Mouse (Mus musculus) liver, embryonic 13.5 days (tissue): ENCODE measurements around the gene Sestd1. TPM values are rescaled to one million over a fixed set of nuclear protein-coding genes. Genes with fewer than 3 reads are reported as not detected.
A peak's percentile ranks its signal among the peaks of the same experiment; 100 is the strongest.

Experiments used
- ATAC-seq: fragments of 200-750 bp; cut with Nextera tagmentation; 2 replicates; pipeline ENCODE4 v1.8.0; 2017; ENCODE audit warnings: low read depth, mild to moderate bottlenecking, moderate number of reproducible peaks, moderate library complexity
- DNase-seq: peaks from one replicate; pipeline ENCODE4 v3.0.0; 2022
- H3K27ac ChIP-seq: fragments of 300-500 bp; sonication (generic); 2 replicates; pipeline ENCODE4 v1.5.1; 2015; ENCODE audit warnings: moderate library complexity, mild to moderate bottlenecking, inconsistent platforms
- H3K27me3 ChIP-seq: fragments of 300-500 bp; sonication (generic); 2 replicates; pipeline ENCODE4 v1.6.1; 2015; ENCODE audit warnings: mild to moderate bottlenecking, inconsistent platforms
- H3K36me3 ChIP-seq: fragments of 300-500 bp; sonication (generic); 2 replicates; pipeline ENCODE4 v1.6.1; 2015; ENCODE audit warnings: mild to moderate bottlenecking, inconsistent platforms
- H3K4me1 ChIP-seq: fragments of 300-500 bp; sonication (generic); replicated peaks from 2 replicates; pipeline ENCODE4 v1.6.1; 2015; ENCODE audit warnings: inconsistent platforms
- H3K4me2 ChIP-seq: fragments of 300-500 bp; sonication (generic); 2 replicates; pipeline ENCODE4 v1.6.1; 2015; ENCODE audit warnings: inconsistent platforms, mild to moderate bottlenecking, moderate library complexity
- H3K4me3 ChIP-seq: fragments of 300-500 bp; sonication (generic); replicated peaks from 2 replicates; pipeline ENCODE4 v1.5.1; 2015; ENCODE audit warnings: mild to moderate bottlenecking, inconsistent platforms
- H3K9ac ChIP-seq: fragments of 300-500 bp; sonication (generic); 2 replicates; pipeline ENCODE4 v1.6.1; 2015; ENCODE audit warnings: mild to moderate bottlenecking, inconsistent platforms
- H3K9me3 ChIP-seq: fragments of 300-500 bp; sonication (generic); replicated peaks from 2 replicates; pipeline ENCODE4 v1.6.1; 2016; ENCODE audit warnings: inconsistent platforms
- WGBS: fragments of 180-500 bp; shearing (Covaris S2); methylation state at CpG from one replicate; pipeline ENCODE4 v1.1.7; 2015; ENCODE audit not compliant: insufficient replicate concordance; 5-methylcytosine and 5-hydroxymethylcytosine counted together
- polyA plus RNA-seq: library from polyadenylated mRNA; unstranded; fragments of >200 nt; fragmentation: Nextera tagmentation; extraction: Ambion mirVana; gene quantifications from 2 replicates; pipeline ENCODE4 v1.2.1, GENCODE M21; 2015

Gene Sestd1
- polyA plus RNA-seq, 1 experiment from 2014 or later, result 0.54 TPM

DNA sequence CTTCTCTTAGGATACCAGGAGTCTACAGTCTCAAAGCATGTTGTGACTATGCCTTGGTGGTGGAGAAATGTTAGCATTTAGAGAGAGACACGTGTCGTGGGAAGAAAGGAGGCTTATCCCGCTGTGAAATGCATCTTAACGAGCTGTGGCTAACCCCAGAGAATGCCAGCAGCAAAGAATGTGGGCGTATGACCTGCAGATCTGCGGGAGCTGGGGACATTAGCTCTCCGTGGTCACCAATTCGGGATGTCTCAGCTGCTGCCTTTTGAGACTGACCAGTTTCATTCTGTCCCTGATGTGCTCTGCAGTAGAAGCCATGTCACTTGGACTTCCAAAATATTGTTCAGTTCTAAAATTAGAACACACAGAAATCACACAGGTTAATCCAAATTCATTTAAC, 93.5 kb downstream of the Sestd1 start:
- DNase-seq (no peak), ATAC-seq (no peak)
- no peak overlapping the region for H3K4me2 ChIP-seq
- H3K9me3 ChIP-seq, result no peaks in the 10 kb centered on the region
- no peaks in the 10 kb centered on the region for H3K27me3 ChIP-seq
- H3K4me3 ChIP-seq, result no peak overlapping the region
- no peak overlapping the region for H3K27ac ChIP-seq
- no peaks in the 10 kb centered on the region for H3K36me3 ChIP-seq
- WGBS, result 67% methylated on average over 8 of the region's 8 CpGs
- no peaks in the 10 kb centered on the region for H3K4me1 ChIP-seq
- H3K9ac ChIP-seq, result no peak overlapping the region

DNA sequence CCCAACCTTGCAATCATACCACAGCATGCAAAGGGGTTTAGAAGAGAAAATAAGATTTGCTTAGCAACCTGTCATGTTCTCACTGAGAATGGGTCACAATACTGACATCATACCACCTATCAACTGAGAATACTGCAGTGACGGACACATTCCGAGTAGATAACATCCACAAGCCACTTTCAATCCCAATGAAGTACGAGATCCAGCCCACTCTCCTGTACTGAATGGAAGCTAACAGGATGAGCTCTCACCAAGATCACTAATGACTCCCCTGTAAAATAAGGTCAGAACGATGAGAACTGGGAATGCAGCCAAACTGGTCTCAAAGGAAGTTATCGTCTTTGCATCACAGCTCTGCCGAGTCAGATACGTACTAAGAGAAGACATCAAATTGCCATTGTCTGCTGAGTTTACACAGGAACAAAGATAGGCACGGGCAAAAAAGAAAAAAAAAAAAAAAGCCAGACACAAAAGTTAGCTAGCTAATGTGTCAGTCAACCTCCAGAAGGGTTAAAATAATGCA, 96.3 kb downstream of the Sestd1 start:
- no peaks in the 10 kb centered on the region for H3K36me3 ChIP-seq
- H3K9me3 ChIP-seq, result no peaks in the 10 kb centered on the region
- no peak for ATAC-seq
- no peak overlapping the region for H3K4me2 ChIP-seq
- H3K27ac ChIP-seq, result no peak overlapping the region
- peaks cover 5% of the 10 kb centered on the region for H3K4me1 ChIP-seq
- 70% methylated on average over 8 of the region's 8 CpGs for WGBS
- DNase-seq, result no peak
- H3K27me3 ChIP-seq, result no peaks in the 10 kb centered on the region
- no peak overlapping the region for H3K9ac ChIP-seq
- H3K4me3 ChIP-seq, result no peak overlapping the region

DNA sequence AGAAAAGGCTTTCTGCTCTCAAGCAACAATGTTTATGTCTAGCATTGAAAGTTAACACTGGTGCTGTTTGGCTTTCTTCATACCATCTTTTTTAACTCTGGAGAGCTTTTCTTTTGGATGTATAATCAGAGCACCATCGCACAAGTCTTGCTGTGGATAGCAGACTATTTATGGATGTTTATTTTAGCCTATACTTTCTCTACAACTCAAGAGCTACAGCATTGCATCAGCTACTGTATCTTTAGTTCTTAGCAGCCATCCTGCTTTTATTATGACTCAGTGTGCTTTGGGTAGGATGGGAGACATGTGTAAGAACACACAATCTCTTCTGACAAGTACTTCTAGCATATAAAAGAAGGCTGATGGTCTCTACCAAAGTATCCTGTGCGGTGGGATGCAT, 96.7 kb downstream of the Sestd1 start:
- DNase-seq, result no peak
- no peaks in the 10 kb centered on the region for H3K9me3 ChIP-seq
- H3K27ac ChIP-seq, result no peak overlapping the region
- H3K4me1 ChIP-seq, result peaks cover 10% of the 10 kb centered on the region
- H3K36me3 ChIP-seq, result no peaks in the 10 kb centered on the region
- H3K4me2 ChIP-seq, result no peak overlapping the region
- H3K27me3 ChIP-seq, result no peaks in the 10 kb centered on the region
- ATAC-seq, result no peak
- no peak overlapping the region for H3K9ac ChIP-seq
- H3K4me3 ChIP-seq, result no peak overlapping the region
- WGBS, result 74% methylated on average over 2 of the region's 2 CpGs

DNA sequence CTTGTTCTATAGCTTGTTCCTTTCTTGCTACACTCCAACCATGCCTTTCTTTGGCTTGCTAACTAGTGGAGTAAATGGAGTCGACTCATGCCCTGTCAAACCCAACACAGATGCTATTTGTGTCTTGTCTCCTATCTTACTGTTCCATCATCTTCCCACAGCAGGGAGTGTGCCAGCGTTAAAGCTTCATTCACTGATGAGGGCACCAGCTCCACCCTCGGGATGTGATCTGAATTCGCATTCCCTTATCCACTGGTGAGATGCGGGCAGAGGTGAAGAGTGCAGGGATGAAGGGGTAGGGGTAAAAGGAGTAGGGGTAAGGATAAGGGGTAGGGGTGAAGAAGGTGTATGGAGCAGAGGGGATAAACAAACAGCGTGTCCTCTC, 97.4 kb downstream of the Sestd1 start:
- H3K9me3 ChIP-seq, result no peaks in the 10 kb centered on the region
- no peak overlapping the region for H3K4me2 ChIP-seq
- H3K4me3 ChIP-seq, result no peak overlapping the region
- ATAC-seq (no peak), DNase-seq (no peak)
- H3K27ac ChIP-seq, result no peak overlapping the region
- 55% methylated on average over 6 of the region's 6 CpGs for WGBS
- no peak overlapping the region for H3K9ac ChIP-seq
- no peaks in the 10 kb centered on the region for H3K27me3 ChIP-seq
- H3K4me1 ChIP-seq, result peaks cover 16% of the 10 kb centered on the region
- H3K36me3 ChIP-seq, result no peaks in the 10 kb centered on the region

DNA sequence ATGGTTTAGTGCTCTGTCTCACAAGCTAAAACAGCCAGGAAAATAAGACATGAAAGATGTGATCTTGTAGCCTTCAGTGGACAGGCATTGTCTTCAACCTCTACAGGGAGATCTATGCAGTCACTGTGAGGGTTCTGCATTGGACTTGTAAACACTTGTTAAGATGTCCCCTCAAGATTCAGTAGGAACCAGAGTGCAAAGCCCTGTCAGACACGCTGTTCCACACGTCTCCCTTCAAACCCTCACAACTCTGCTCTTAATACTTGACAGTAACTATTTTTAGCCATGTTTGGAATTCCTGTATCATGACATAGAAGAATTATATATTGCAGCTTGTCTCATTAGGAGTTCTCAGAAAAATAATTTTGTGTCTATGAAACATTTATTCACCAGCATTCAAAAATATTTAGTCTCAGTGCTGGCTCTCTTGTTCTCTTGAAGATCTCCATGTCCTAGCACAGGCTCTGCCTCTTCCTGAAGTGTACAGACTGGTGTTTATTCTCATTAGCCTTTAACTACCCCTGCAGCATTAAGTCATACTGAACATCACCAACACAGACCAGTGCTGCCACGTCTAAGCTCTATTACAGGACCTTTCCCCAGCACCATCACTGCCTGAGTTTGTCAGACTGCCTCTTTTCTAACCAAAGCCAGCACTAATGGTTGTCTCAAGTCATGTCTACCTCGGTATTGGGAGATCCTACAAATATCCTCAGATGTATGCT, 98.0 kb downstream of the Sestd1 start:
- no peaks in the 10 kb centered on the region for H3K36me3 ChIP-seq
- peaks cover 22% of the 10 kb centered on the region for H3K4me1 ChIP-seq
- H3K27me3 ChIP-seq, result no peaks in the 10 kb centered on the region
- ATAC-seq (no peak), DNase-seq (no peak)
- no peak overlapping the region for H3K4me3 ChIP-seq
- no peak overlapping the region for H3K4me2 ChIP-seq
- no peak overlapping the region for H3K27ac ChIP-seq
- WGBS, result 54% methylated on average over 4 of the region's 4 CpGs
- no peak overlapping the region for H3K9ac ChIP-seq
- H3K9me3 ChIP-seq, result no peaks in the 10 kb centered on the region

DNA sequence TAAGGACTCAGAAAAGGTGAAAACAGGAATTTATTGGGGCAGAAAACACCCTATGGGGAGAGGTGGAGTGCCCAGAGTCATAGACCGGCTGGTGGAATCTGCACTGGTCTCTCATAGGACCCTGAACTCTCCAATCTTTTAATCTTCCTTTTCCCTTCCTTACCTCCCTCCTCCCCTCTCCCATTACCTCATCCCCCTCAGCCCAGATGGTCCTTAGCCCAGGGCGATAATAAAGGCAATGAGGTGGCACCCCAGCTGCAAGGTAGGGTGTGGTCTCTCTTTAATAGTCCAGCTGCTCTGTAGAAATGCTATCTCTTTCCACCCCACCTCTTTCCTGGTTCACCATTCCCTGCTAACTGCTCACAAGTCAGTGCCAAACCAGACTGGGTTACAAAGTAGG, 102.9 kb downstream of the Sestd1 start:
- Histone ChIP-seq H3K27me3 (no peaks in the 10 kb centered on the region), H3K4me1 (peaks cover 54% of the 10 kb centered on the region), H3K4me2 (peak overlapping the region; percentile 50), H3K9me3 (no peaks in the 10 kb centered on the region), H3K9ac (peak overlapping the region; percentile 36), H3K4me3 (no peak overlapping the region), H3K27ac (peak overlapping the region; percentile 81), H3K36me3 (no peaks in the 10 kb centered on the region)
- ATAC-seq (peak; percentile 93), DNase-seq (peak; percentile 78)
- WGBS, result 29% methylated on average over 2 of the region's 2 CpGs

DNA sequence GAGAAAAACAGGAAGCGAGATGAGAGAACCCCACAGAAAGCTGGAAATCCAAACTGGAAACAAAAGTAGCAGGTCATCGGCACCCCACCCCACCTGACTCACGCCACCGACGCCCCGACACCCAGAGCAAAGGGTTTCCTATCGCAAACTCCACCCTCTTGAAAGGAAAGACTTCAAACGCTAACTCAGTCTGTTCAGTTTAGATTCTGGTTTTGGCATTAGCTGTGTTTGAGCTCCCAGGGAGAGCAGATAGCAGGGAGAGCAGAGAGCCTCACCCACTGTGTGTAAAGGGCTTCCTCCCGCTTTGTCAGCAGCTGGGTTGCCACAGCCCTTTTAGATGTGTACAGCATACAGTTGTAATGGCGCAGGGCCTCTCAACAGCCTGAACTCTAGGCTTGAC, 104.0 kb downstream of the Sestd1 start:
- H3K4me2 ChIP-seq, result peak overlapping the region; percentile 50

DNA sequence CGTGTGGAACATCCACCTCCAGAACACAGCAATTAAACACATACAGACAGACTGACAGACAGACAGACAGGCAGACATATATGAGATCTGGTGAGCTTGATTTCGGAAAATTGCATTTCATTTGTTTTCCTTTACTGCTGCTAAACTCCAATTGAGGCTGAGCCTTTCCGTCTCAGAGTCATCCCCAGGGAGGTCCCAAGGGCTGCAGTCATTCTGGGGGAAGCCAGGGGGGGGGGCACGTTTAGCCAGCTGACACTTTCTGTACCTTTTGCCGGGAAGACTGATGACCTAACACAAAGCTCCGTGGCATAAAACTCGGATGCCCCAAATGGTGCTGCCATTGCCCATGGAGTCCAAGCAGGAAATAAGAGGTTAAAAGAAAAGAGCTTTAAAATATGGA, 105.0 kb downstream of the Sestd1 start:
- Histone ChIP-seq H3K36me3 (no peaks in the 10 kb centered on the region), H3K4me3 (no peak overlapping the region), H3K4me1 (peaks cover 75% of the 10 kb centered on the region), H3K27me3 (0 out of 2 replicates have a peak, but pooled peaks cover 4% of the 10 kb centered on the region), H3K9ac (no peak overlapping the region), H3K4me2 (no peak overlapping the region), H3K27ac (no peak overlapping the region), H3K9me3 (no peaks in the 10 kb centered on the region)
- ATAC-seq, result no peak
- WGBS, result 58% methylated on average over 7 of the region's 7 CpGs
- no peak for DNase-seq

More for the DNA sequence above, 104.0 kb downstream of the Sestd1 start:
- Histone ChIP-seq H3K4me1 (peaks cover 65% of the 10 kb centered on the region), H3K27ac (peak overlapping the region; percentile 81), H3K27me3 (0 out of 2 replicates have a peak, but pooled peaks cover 2% of the 10 kb centered on the region), H3K4me3 (peak overlapping the region; percentile 18; the same call in 1 of the 2 replicates), H3K9me3 (no peaks in the 10 kb centered on the region), H3K9ac (0 out of 2 replicates have a peak overlapping the region, but pooled peaks have one; percentile 36), H3K36me3 (no peaks in the 10 kb centered on the region)
- 9% methylated on average over 10 of the region's 10 CpGs for WGBS
- DNase-seq, result peak; percentile 78
- peak; percentile 84 for ATAC-seq

DNA sequence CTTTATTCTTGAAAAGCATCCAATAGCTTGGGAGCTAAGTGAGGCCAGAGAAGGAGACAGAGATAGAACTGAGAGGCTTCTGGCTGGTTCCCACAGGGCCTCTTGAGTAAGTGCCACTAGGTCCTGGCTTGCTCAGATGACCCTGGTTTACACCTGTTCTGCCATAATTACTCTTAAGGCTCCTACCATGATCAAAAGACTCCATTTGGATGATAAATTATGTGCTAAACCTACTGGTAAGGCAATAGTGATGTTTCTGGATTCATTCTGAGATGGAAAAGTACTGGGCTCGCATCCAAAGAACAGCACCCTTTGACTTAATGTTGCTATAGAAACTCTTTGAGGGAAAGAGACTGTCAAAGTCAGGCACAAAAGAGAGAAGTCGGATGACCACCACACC, 106.1 kb downstream of the Sestd1 start:
- H3K4me2 ChIP-seq, result no peak overlapping the region
- no peak overlapping the region for H3K4me3 ChIP-seq
- ATAC-seq, result no peak
- H3K9ac ChIP-seq, result no peak overlapping the region
- no peaks in the 10 kb centered on the region for H3K9me3 ChIP-seq
- no peak overlapping the region for H3K27ac ChIP-seq
- H3K4me1 ChIP-seq, result peaks cover 79% of the 10 kb centered on the region
- WGBS, result 65% methylated on average over 2 of the region's 2 CpGs
- 0 out of 2 replicates have a peak, but pooled peaks cover 4% of the 10 kb centered on the region for H3K27me3 ChIP-seq
- H3K36me3 ChIP-seq, result no peaks in the 10 kb centered on the region
- no peak for DNase-seq

DNA sequence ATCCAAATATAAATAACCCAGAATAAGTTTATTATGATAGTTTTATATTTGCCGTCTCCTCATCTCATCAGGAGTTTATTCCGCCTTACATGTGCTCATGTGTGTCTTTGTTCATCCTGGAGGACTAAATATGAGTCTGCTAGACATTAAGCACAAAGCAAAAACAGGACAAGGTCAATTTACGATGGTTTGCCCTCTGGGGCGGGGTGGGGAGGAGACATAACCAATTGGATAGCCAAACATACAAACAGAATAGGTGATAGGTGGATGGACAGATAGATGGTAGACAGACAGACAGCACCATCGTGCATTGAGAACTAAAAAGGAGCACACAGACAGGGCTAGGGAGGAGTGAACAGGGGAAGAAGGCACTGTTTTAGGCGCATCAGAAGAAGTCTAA, 106.6 kb downstream of the Sestd1 start:
- Histone ChIP-seq H3K27me3 (0 out of 2 replicates have a peak, but pooled peaks cover 4% of the 10 kb centered on the region), H3K4me3 (no peak overlapping the region), H3K4me1 (peaks cover 75% of the 10 kb centered on the region), H3K9me3 (no peaks in the 10 kb centered on the region), H3K36me3 (no peaks in the 10 kb centered on the region), H3K9ac (no peak overlapping the region), H3K4me2 (no peak overlapping the region), H3K27ac (no peak overlapping the region)
- ATAC-seq, result no peak
- WGBS, result 74% methylated on average over 6 of the region's 6 CpGs
- no peak for DNase-seq

DNA sequence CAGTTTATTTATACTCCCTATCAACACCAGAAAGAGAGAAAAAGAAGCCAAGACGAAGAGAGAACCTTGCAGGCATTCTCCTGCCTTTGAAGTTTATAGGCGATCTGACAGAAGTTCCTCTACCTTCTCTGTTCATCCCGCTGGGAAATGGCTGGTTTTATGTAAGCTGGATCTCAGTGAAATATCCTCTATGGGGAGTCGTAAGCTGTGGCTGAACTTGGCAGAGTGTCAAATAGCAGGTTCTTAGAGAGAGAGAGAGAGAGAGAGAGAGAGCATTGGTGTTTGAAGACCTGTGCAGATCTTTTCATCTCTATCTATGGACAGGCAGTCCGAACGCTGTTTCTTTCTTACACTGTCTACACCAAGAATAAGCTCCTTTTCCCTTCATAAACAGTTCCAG, 107.0 kb downstream of the Sestd1 start:
- 66% methylated on average over 6 of the region's 6 CpGs for WGBS
- H3K9ac ChIP-seq, result no peak overlapping the region
- H3K4me2 ChIP-seq, result no peak overlapping the region
- H3K9me3 ChIP-seq, result no peaks in the 10 kb centered on the region
- peaks cover 70% of the 10 kb centered on the region for H3K4me1 ChIP-seq
- H3K4me3 ChIP-seq, result no peak overlapping the region
- H3K27ac ChIP-seq, result no peak overlapping the region
- ATAC-seq, result no peak
- H3K27me3 ChIP-seq, result 0 out of 2 replicates have a peak, but pooled peaks cover 4% of the 10 kb centered on the region
- H3K36me3 ChIP-seq, result no peaks in the 10 kb centered on the region
- DNase-seq, result no peak

DNA sequence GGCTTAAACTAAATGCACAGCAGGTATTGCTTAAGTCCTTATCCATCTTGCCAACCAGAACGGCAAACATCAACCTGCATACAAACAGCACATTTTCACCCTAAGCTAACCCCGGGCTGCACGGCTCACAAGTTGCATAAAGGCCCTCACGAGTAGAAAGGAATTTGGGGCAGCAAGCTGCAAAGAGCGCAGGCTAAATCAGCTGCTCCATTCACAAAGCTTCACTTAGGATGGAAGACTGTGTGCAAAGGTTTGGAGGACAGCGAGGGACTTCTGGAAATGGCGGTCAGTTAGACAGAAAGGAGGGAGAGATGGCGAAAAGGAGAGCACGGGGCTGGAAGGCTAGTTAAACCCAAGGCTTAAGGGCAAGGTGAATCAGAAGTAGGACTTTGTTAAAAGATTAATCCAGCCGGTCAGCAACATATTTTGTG, 108.1 kb downstream of the Sestd1 start:
- H3K36me3 ChIP-seq, result no peaks in the 10 kb centered on the region
- ATAC-seq (no peak), DNase-seq (no peak)
- 0 out of 2 replicates have a peak, but pooled peaks cover 4% of the 10 kb centered on the region for H3K27me3 ChIP-seq
- H3K9ac ChIP-seq, result no peak overlapping the region
- H3K27ac ChIP-seq, result no peak overlapping the region
- WGBS, result 62% methylated on average over 10 of the region's 10 CpGs
- H3K4me1 ChIP-seq, result peaks cover 59% of the 10 kb centered on the region
- no peaks in the 10 kb centered on the region for H3K9me3 ChIP-seq
- peak overlapping the region; percentile 81 for H3K4me2 ChIP-seq
- H3K4me3 ChIP-seq, result no peak overlapping the region
